Mouse (Mus musculus): ENCODE measurements around the gene Cpne5.
A peak's percentile ranks its signal among the peaks of the same experiment; 100 is the strongest.
"Not testable (repeated sequence)": the region's sequence is repeated elsewhere in the genome, so short reads cannot be mapped to it uniquely, and the experiment has no call there.

Gene Cpne5

DNA sequence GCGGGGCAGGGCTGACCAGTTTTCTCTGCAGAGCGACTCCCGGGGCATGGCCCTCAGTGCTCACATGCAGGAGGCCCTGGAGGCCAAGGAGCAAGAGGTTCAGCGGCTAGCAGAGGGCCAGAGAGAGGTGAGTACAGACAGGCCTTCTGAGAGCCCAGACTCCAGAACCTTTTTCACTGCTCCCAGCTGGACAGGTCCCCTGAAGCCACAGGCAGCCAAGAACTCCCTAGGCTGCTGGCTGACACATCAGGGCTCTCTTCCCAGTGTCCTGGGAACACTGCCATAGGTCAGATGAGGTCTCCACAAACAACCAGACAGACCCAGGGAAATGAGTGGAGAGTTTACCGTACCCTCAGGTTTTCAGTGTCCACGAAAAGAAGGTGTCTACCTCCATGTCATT is 101.7 kb downstream of the Cpne5 start:
- peak; percentile 57 for DNase-seq (ENCODE audit: low read depth, low spot score)

DNA sequence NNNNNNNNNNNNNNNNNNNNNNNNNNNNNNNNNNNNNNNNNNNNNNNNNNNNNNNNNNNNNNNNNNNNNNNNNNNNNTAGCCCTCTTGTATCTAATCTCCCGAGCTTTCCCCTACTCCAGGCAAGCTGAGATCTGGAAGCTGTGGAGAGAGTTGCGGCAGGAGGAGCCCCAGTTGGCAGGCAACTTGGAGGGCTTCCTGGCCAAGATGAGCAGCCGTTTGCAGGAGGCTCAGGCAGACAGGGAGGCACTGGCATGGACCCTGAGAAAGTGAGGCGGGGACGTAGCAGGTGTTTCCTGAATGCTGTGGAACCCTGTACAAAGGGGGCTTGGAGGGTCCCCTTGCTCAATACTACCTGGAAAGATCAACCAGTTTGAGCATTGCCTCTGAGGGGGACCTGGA is 102.9 kb downstream of the Cpne5 start:
- DNase-seq (ENCODE audit: low read depth, low spot score): no peak

DNA sequence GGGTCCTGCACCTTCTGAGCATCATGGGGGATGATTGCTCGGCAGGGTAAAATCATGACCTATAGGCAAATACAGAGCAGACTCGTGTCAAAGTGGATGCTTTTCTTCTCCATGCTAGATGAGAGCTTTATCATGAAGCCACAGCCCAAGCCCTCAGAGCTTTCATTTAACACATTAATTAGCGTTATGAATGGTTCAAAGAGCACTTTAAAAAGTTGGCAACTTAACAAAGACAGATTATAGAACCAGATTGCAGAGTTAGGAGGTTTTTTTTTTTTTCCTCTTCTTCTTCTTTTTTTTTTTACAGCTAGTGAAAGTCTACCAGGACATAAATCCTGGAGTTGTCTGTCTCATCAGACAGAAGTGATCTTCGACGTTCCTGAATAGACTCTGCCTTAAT is 108.6 kb downstream of the Cpne5 start:
- no peak for DNase-seq (ENCODE audit: low read depth, low spot score)

DNA sequence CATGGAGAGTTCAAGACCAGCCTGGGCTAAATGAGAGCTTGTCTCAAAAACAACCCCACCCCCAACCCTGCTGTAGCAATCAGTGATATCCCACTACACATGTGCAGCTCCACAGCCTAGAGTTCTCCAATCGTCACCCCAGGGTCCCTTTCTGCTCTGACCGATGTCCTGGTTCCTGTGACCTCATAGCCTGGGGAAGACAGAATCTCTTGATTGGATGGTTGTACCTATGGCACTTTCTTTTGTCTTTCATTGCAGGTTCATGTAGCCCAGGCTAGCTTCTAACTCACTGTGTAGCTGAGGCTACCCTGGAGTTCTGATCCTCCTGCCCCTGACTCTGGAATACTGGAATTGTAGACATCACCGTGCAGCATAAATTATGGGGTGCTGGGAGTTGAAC is 111.4 kb downstream of the Cpne5 start:
- DNase-seq (ENCODE audit: low read depth, low spot score): no peak

DNA sequence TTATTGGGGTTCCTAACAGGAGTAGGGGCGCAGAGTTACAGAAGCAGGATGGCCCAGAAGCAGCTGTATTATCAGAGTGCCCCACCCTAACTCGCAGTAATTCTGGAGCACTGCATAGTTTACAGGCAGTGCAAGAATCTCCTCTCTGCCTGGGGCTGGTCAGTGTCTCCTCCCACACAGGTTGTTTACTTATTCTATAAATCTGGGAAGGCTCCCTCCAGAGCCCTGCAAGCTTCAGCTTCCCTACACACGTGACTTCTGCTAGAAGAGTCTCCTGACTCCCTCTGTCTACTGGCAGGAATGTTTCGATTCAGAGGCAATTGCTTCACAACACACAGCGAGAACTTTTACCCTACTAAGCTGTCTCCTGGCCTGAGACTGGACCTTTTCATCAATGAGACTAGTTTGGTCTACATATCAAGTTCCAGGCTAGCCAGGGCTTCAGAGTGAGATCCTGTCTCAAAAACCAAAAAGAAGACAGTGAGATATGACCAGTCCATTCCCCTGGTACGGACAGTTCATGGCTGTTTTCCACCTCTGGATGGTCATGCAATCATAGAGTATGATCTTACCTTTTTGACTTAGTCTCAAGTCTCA is 114.3 kb downstream of the Cpne5 start:
- DNase-seq (ENCODE audit: low read depth, low spot score): no peak

DNA sequence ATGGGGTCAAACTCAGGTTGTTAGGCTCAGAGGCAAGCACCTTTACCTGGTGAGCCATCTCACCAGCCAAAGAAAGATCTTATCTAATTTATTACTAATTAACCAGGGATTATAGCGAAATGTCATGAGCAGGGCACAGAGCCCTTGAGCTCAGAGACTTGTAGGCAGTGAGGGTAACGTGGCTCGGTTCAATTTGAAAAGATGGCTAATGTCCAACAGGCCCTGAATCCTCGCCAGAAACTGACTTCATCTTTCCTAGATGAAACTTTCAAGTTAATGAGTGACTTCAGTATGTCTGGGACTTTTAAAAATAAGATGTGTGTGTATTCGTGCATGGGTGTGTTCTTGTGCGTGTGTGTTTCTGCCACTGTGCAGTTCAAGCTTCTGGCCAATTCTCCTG is 115.2 kb downstream of the Cpne5 start:
- DNase-seq (ENCODE audit: low read depth, low spot score): no peak

DNA sequence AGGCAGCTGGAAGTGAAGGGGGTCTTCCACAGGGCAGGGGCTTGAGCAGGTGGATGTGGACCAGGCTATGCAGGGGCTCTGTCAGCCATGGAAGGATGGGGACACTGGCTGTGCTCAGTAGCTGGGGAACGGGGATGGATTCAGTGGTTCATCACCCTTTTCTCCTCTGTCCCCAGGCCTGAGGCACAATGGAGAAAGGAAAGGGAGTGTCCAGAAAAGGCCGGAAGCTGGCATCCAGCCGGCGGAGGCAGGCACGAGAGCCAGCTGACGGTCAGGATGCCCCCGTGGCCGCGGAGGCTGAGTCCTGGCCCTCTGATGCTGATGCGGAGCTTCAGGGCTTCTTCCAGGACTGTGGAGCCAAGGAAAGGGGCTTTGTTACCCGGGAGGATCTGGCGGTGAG is 117.3 kb downstream of the Cpne5 start:
- DNase-seq (ENCODE audit: low read depth, low spot score): no peak

DNA sequence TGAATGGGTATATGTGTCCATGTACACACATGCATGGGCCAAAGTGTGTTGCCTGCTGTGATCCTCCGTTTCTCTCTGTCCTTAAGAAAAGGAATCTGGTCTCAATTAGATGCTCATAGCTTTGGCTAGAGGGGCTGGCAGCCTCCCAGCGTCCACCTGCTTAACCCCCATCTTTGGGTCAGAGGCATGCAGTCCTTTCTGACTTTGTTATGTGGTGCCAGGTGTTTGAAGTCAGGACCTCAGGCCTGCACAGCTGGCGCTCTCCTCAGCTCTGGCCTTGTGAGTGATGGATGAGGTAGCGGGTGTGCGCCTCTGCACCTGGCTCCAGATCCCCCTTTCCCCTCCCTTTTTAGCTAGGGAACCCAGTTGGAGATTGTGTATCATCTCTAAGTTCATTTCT is 119.9 kb downstream of the Cpne5 start:
- no peak for DNase-seq (ENCODE audit: low read depth, low spot score)

DNA sequence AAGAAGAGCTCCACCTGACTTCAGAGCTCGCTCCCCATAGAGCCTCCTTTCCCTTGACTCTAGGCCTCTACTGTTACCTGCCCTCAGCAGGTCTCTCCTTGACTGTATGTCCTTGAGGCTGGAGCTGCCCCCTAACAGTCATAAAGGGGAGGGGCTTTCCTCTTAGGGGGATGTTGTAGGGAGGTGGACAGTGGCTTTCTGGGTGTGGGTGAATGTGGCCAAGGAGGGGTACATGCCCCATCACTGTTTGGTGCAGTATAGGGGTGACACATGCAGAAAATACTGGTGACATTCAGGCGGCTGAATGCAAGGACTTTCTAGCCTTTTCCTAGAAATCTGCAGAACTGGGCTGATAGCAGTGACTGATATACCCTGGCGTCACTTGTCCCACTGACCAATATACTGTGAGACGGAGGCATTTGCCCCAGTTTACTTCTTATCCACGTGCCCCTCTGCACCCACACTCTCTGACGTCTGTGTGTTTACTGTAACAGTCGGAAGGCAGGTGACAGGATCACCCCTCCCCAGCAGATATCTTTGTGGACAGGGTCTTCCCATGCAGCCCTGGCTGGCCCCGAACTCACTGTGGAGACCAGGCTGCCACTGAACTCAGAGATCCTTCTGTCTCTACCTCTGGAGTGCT is 120.8 kb downstream of the Cpne5 start:
- DNase-seq (ENCODE audit: low read depth, low spot score): no peak

DNA sequence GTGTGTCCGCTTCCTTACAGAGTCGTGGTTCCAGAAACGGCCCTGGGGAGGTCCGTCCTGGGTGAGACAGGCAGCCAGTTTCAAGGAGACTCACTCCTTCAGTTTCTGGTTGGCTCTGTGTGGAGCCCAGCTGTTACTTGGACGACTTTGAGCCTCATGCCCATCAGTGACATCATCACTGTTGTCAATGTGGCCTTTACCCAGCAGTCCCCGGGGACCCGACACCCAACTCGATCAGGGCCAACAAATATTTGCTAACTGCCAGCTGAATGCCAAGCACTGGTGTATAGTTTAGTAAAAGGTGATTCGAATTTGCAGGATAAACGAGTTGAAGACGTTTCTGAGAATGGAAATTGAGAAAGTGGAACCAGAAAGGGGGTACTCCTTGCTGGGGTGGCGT is 121.9 kb downstream of the Cpne5 start:
- no peak for DNase-seq (ENCODE audit: low read depth, low spot score)

DNA sequence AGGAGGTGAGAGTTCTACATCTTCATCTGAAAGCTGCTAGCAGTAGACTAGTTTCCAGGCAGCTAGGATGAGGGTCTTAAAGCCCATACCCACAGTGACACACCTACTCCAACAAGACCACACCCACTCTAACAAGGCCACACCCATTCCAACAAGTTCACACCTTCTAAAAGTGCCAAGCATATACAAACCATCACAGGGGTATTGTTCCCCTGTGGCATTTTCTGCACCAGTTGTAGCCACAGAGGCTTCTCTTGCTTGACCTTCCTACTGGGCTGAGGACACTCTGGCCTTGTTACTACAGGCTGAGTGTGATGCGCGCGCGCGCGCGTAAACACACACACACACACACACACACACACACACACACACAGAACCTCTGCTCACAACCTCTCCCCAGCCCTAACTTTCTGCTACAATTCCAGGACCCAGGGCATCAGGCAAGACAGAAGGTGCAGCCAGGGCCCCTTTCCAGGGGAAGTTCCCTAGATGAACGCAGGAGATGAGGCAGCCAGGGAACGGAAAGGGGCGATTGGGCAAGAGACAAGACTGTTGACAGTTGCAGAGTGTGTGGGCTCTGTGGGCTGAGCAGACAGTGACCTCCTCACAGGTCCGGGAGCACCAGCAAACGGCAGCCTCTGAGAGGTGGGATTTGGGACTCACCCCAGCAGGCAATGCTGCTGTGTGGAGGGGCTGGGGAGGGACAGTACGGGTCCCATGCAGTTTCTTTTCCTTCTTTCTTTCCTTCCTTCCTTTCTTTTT is 124.2 kb downstream of the Cpne5 start, which contains the start of gene Rab44:
Rab44 (plus strand) TSS at position 555 of the 762 bp plus-strand sequence.
- DNase-seq (ENCODE audit: low read depth, low spot score): no peak

DNA sequence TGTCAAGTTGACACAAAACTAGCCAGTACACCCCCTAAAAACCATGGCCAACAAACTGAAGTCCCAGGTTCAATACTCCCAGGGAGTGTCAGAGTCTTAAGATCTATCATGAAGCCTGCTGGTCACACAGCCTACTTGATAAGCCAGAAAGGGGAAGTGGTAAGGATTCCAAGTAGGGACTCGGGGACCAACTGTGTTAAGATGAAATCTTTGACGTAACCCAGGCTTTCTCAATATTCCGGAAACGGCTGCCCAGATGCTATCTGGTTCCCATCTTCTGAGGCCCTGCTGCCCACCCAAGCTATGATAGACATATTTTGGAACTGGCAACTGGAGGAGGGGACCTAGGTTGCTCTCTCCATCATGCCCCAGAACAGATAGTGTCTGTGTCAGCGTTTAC is 126.6 kb downstream of the Cpne5 start:
- no peak for DNase-seq (ENCODE audit: low read depth, low spot score)

DNA sequence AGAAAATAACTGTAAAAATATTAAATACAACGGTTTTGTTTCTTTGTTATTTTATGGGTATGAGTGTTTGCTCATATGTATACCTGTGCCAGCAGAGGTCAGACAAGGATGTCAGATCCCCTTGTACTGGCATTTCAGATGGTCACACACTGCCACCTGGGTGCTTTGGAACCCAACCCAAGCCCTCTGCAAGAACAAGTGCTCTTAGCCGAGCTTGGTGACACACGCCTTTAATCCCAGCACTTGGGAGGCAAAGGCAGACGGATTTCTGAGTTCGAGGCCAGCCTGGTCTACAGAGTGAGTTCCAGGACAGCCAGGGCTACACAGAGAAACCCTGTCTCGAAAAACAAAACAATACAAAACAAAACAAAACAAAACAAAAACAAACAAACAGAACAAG is 127.6 kb downstream of the Cpne5 start:
- not testable (repeated sequence) for DNase-seq (ENCODE audit: low read depth, low spot score)
